Mouse (Mus musculus): ENCODE data around the gene Upp1. TPM values are rescaled to one million over a fixed set of nuclear protein-coding genes. Genes with fewer than 3 reads are reported as not detected.

Upp1 gene
- total RNA-seq (2021), result 1 to 10 TPM; 6.9 to 9.2 TPM
- long read RNA-seq, experiment 1, transcript Upp1-205 (9 exons, 1,252 nt), result major isoform, 5 of 7 reads
- long read RNA-seq, experiment 1, partial matches to known transcripts, result 0 of 7 reads
- long read RNA-seq, experiment 1, other reads (novel, unspliced or antisense), result 0 of 7 reads
- long read RNA-seq, experiment 2, transcript Upp1-202 (9 exons, 1,157 nt), result major isoform, 8 of 14 reads
- long read RNA-seq, experiment 2, partial matches to known transcripts, result 0 of 14 reads
- long read RNA-seq, experiment 2, other reads (novel, unspliced or antisense), result 2 of 14 reads

DNA sequence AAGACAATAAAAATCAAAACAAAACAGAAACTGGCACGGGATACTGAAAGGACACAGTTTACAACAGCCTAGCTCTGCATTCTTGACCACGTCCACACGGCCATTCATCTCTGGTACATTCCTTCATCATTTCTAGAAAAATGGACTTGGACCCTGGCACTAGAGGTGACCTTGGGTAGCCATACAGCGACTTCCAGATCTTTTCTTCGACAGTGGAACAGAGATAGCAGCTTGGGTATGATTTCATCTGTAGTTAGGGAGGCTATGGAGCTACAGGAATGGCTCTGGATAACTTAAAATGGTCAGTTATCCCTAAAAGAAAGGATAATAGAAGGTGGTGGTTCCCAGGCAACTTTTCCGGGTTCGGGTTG, at the start of gene Upp1:
Gene Upp1 (plus strand): TSS at position 54 of the 371 bp plus-strand sequence.
- no peak for DNase-seq (ENCODE audit: low spot score in 2 of 2)

DNA sequence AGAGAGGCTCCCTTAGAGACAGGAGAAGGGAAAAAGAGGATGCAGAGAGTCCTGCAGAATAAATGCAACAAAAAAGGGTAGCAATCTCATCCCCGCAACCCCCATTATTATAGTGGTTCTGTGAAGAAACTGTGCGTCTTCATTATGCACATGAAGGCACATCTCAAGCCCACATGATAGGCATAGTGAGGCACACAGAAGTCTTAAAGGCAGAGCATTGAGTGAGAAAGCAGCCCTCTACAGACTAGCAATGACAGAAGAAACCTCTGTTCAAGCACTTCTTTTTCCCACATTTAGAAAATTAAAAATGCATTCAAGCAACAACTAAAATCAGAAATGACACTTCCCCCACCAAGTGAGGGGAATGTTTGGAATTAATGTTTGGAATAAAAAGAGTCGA, 41.5 kb upstream of the Upp1 start:
- no peak for DNase-seq (ENCODE audit: low spot score in 2 of 2)

DNA sequence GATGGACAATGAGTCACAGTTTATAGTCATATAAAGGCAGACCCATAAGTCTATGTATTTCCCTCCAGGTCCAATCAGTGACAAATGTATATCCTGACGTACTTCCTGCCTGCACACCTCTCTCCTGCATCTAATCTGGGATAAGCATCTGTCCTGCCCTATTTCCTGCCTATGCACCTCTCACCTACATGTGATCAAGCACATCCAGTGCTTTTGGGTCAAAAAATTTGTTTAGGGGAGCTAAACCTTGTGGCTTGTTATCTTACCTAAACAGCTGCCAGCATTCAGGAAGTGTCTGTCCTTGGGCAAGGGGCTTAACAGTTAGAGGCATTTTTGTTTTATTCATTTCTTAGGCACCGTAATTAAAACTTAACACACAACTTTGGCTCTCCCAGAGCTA, 4.7 kb upstream of the Upp1 start:
- DNase-seq (ENCODE audit: low spot score in 2 of 2), result no peak

DNA sequence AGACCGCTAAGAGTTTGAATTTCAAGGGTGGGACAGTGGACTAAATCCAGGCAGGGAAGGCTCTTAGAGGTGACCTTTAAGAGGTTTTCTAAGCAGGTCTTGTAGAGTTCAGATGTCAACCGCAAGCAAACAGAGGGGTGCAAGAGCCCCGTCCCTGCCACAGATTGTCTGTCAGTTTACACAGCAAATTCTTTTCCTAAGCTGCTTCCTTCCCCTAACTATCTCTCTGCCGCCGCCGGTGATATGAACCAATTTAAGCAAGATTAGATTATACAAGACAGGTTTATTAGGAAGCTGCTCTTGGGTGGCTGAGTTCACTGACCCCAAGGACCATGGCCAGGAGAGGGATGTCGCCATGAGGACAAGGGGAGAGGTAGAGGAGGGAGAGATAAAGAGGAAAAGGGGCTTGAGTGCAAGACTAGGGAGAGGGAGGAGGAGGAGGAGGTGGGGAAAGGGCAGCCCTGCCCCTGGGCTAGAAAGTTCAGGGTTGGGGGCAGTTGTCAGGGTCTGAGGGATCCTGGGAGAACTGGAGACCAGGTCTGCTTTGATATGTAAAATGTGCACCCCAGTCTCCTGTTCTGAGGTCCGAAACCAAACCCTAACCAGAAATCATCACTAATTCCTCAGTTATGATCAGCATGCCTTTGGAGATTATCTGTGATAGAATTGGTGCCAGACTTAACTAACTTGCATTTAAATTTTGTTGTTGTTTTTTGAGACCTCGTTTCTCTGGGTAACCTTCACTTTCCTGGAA, 2.4 kb upstream of the Upp1 start:
- DNase-seq (ENCODE audit: low spot score in 2 of 2), result no peak

DNA sequence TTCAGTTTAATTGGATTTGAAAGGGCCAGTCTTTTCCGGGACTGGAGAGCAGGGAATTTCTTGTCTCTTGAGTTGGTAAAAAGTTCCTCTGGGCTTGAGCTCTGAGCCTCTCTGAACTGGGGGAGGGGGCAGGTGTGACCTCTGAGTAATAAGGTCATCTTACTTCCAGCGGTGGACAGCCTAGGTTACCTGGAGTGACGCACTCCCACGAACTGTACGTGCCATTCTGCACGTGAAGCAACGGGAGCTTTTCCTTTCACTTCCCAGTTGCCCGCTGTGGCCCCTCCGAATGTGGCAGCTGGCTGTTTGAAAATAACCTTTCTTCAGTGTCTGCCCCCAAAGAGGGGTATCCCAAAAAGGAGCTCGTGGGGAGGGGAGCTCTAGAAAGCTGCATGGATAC, 1.8 kb upstream of the Upp1 start:
- DNase-seq (ENCODE audit: low spot score in 2 of 2), result no peak

DNA sequence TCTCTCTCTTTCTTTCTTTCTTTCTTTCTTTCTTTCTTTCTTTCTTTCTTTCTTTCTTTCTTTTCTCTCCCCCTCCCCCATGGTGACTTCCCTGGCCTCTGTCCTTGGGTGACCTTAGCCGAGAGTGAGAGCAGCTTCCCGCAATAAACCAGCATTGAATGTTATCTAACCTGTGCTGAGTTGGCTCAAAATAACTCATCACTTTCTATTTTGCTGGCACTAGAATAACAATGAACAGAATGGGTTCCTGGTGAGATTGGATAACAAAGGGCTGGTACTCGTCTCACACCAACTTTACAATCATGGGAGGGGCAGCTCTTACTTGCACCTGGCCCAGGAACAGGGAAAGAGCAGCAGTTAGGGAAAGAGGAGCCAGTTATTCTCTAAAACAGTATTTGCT, 987 bp upstream of the Upp1 start:
- no peak for DNase-seq (ENCODE audit: low spot score in 2 of 2)

DNA sequence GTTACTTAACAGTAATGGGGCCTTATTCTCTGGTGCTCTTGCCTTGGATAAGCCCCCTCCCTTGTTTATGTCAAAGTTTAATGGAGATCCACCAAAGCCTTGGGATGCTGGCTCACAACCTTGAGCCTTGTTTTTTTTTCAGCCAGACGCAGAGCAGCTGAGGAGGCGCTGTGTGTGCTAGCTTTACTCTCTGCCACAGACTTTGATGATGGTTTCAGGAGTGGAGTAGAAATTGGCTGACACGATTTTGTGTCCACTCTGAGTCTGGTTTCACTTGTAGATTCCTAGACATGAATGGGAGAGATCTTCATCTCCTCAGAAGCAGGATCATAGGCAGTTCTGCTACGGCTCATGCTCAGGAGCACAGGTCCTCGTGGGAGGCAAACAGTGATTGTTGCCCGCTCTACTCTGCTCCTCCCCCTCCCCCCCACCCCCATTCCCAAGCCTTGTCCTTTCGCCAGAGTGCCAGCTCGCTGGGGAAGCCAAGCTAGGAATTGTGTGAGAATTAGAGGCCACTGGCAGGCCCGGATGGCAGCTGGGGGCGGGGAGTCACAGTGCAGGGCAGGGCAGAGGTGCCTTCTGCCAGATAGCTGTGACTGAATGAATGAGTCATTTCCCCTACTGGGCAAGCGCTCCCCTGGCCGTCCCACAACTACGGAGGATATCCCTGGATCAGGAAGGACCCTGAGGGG, 399 bp upstream of the Upp1 start:
- peak in 1 of 2 experiments; percentile 58 for DNase-seq (ENCODE audit: low spot score in 2 of 2)

DNA sequence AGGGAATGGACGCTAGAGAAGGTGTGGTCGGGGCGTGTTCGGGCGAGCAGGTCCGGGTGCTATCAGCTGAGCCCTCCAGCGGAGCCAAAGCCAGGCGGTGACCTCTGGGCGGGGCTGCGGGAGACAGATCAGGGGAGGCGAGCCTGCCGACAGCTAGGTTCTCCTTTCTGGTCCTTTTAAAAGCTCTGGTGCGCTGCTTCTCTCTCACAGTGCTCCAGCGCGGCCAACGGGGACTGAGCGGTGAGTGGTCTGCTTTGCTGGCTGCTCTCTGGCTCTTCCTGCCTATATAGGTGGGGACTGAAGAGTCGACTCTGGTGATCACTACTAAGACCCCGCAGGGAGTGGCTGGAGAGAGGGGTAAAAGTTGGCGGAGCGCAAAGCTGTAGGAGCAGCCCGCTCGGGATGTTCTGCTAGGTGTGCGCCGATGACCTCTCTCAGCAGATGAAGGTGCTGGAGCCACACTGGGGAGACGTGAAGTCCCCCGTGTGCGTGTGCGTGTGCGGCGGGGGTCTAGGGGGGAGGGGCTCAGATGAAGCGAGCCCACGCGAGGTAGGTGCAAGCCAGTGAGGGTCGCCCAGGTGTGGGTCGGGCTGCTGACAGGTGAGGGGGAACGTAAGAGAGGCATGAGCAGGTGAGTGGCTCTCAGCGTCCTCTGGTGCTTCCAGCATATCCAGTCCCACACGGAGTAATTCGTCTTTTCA, 668 bp downstream of the Upp1 start:
- no peak for DNase-seq (ENCODE audit: low spot score in 2 of 2)

DNA sequence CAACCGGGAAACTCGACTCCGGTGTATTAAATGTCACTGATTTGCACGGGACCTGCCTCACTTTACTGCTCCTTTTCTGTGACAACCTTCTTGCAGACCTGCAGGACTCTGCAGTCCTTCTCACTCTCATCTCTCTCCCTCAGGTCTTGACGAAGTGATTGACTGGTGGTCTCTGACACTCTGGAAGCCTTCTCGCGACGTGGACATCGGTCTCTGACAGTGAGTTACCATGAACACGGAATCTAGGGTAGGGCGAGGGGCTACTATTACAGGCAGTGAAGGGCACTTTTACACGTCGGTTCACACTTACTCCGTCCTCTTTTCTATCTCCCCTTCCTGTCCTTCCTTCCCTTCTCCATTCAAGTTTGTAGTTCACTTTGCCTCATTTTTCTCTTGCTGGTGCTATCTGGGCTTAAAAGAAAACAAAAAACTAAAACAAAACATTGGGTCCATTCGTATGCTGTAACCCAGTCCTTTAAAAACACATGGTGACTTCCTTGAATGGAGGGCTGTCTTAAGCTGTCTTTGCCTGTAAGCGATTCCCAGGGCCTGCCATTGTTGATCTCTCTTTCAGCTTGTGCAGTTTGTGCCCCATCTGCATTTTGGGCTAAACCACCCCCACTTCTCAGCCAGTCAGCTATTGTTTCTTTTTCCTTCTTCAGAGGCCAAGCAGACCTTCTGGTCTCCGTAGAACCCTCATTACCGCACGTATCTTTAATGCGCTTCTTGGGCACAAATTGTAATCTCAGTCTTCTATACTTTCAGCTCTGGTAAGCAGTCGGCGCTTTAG, 1.5 kb downstream of the Upp1 start:
- no peak for DNase-seq (ENCODE audit: low spot score in 2 of 2)

DNA sequence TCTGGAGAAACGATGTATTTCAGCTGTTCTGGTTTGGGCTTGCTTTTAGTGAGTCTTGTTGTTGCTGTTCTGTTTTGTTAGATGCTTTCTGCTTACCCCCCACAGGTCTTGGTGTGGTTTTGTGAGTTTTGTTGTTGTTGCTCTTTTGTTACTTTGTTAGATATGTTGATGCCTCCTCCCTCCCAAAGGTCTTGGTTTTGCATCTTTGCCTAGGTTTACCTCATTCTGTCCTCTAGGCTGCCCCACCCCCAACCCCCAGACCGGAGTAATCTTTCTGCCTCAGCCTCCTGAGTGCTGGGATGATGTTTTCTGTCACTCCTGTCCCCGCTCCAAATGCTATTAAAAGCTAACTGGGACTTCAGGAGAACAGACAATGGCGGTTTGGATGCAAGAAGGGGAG, 4.4 kb downstream of the Upp1 start:
- DNase-seq (ENCODE audit: low spot score in 2 of 2), result no peak

DNA sequence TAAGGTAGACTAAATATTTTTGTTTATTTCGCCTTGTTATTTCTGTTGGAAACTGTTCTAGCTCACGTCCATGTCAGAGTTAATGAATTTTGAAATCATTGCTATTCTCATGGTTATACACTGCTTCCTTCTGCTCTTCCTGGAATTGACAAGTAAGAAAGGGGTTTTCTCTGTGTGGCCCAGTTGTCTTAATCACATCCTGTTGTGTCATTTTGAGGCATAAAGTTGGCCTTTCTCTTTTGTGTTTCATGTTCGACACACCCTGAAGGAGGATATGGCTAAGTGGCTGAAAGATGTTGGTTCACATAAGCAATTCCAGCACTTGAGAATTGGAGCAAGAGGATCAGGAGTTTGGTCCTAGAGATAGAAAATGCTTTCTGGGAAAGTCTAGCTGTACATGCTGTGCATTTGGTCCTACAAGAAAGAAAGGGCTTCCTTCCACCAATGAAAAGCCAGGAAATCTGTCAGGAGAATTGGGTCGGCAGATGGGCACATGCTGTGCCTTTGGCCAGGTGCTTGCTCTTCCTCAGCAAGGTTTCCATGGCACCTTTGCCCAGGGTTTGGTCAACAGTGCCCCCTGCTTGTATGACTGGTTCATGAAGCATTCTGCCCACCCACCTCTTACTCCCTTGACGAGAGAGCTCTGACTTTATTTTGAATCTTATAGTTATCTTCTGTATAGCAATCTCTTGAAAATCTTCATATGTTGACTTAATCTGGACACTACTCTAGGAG, 8.6 kb downstream of the Upp1 start:
- DNase-seq (ENCODE audit: low spot score in 2 of 2), result no peak

DNA sequence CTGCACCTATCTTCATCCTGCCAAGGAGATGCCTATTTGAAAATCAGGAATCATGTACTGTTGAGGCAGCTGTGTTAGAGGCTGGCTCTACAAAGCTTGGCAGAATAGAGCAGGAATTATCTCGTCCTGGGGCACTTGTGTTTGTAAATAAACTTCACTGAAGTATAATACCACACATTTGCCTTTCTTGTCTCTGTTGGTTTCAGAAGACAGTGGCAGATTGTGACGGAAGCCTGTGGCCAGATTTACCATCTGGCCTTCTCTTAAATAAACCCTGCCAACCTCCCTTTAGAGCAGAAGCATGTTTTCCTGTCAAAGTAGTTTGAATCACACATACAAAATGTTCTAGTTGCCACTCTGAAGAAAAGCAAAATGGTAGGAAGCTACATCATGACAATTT, 10.2 kb downstream of the Upp1 start:
- no peak for DNase-seq (ENCODE audit: low spot score in 2 of 2)

DNA sequence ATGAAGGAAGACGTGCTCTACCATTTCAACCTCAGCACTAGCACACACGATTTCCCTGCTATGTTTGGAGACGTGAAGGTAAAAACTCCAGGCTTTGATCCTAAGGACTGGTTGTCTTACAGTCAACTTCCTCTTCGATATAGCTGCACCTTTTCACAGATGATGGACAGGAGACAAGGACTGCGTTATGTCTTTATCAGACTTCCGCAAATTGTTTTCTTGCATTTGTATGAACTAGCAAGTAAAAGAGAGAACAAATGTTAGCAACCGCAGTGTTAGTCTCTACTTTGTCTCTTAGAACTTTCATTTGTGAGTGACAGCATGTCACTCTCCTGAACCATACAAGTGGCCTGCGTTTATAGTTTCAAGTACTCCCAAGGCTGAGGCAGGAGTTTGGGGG, 11.6 kb downstream of the Upp1 start:
- DNase-seq (ENCODE audit: low spot score in 2 of 2), result no peak

DNA sequence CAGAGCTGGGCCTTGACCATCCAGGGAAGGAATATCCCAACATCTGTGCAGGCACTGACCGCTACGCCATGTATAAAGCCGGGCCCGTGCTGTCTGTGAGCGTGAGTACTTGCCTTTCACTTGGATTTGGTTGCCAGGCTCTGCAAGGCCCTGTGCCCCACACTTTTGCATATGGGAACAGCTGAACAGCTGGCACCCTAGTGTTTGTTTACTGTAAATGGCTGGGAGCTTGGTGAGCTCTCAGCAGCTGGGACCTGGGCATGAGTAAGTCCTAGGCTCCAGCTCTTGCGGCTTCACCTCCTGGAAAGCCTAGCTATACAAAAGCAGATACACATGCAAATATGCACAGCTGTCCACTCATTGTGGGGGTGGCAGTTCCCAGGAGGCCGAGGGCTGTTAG, 13.8 kb downstream of the Upp1 start:
- no peak for DNase-seq (ENCODE audit: low spot score in 2 of 2)

DNA sequence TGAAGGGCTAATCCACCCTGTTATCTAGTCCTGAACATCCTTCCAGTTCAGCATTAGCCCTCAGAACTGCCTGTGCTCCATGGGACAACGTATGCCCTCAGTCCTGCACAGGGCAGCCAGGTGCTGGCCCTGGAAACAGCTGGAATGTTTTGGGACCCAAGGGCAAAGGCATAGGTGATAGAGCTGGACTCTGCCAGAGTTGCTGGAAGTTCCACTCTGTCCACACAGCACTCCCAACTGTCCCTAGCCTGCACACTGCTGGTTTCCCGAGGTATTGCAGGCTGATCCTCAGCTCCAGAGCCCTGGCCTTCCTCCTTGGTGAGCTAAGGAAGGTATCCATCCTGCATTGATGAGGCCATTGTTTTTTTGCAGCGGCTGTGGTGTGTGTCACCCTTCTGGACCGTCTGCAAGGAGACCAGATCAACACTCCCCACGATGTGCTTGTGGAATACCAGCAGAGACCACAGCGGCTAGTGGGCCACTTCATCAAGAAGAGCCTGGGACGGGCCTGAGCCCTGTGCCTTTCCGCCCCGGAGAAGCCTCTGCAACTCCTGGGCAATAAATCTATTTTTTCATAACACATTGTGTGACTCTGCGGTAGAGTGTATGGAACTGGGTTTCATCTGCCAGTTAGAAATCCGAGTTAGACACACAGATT, 17.8 kb downstream of the Upp1 start:
- no peak for DNase-seq (ENCODE audit: low spot score in 2 of 2)

DNA sequence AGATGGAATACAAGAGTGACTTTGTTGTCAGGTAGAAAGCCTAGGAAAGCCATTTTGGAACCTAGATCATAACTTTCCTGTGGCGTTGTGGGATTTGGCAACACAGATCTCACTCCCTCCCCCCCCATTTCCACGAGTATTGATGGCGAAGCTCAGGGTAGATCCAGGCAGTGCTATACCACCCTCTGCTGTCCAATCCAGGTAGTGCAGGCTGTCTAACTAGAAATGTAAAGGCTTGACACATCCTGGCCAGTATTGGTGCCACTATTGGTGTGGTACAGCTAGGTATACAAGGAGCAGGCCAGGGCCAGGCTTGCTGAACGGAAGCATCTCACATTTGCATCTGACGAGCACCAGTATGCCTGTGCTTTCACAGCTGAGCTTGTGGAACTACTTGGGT, 18.6 kb downstream of the Upp1 start:
- peak; percentile 53 to 63 for DNase-seq (ENCODE audit: low spot score in 2 of 2)

DNA sequence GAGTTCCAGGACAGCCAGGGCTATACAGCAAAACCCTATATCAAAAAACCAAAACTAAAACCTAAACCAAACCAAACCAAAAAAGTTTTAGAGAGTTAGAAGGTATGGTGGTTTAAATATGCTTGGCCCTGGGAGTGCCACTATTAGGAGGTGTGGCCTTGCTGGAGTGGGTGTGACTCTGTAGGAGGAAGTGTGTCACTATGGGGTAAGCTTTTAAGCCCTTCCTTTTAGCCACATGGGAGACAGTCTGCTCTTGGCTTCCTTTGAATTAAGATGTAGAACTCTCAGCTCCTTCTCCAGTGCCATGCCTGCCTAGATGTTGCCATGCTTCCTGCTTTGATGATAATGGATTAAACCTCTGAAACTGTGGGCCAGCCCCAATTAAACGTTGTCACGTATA, 27.2 kb downstream of the Upp1 start:
- no peak for DNase-seq (ENCODE audit: low spot score in 2 of 2)

DNA sequence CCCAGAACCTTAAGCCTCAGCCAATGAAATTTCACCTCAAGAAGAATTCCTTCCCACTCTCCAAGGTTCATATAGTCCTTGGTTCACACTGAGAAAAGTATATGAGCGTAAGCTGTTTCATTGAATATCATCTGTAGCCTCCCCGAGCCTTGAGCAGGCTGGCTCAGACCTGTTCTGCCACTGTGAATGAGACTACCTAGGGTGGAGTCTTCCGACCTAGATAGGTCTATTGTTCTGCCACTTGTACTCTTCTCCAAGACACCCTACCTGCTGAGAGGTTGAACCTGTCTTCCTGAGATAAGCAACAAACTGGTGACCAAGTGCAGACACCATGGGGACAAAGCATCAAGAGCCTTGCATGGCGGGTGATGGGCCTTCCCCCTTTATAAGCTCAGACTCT, 28.2 kb downstream of the Upp1 start:
- no peak for DNase-seq (ENCODE audit: low spot score in 2 of 2)

DNA sequence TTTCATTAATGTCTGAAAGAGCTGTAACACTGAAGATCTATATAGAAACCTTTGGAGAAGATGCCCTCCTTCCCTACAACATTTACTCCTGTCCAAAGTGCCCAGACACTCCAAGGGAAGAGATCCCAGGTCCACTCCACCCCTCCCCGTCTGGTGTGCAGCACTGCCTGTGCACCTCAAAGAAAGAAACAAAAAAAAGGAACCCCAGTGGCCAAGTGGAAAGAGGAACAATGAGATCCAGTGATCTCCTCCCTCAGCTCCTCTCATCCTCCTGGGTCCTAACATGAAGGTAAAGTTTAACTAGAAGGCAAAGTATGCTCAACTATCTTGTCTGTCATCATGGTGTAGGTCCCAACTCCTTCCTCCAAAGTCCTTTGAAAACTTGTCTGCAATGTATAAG, 28.8 kb downstream of the Upp1 start:
- no peak for DNase-seq (ENCODE audit: low spot score in 2 of 2)

DNA sequence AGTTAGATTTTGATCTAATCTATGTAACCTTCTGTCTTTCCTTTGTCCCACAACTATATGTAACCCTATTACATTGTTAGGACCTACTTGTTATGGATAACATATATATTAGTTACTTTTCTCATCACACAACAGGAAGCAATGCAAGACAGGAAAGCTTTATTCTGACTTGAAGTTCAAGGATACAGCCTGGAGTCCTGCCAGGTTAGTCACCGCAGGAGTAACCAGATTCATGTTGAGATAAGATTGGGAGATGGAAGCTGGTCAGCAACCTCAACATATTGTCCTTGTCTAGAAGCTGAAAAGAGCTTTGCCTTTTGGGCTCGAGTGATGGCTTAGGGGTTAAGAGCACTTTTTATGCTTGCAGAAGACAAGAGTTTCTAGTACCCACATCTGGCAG, 30.3 kb downstream of the Upp1 start:
- DNase-seq (ENCODE audit: low spot score in 2 of 2), result no peak

Measured in adrenal gland, postnatal 4 days (tissue).